Mouse (Mus musculus) liver, embryonic 16.5 days (tissue): ENCODE measurements around the gene Cd80. TPM values are rescaled to one million over a fixed set of nuclear protein-coding genes. Genes with fewer than 3 reads are reported as not detected.

ENCODE experiments used
- ATAC-seq: fragments of 200-750 bp; cut with Nextera tagmentation; 2 replicates; pipeline ENCODE4 v1.8.0; 2017; ENCODE audit warnings: low read depth, mild to moderate bottlenecking, moderate number of reproducible peaks, moderate library complexity
- H3K27ac ChIP-seq: fragments of 300-500 bp; sonication (generic); 2 replicates; pipeline ENCODE4 v1.5.1; 2014; ENCODE audit warnings: mild to moderate bottlenecking, low read length
- H3K27me3 ChIP-seq: fragments of 300-500 bp; sonication (generic); 2 replicates; pipeline ENCODE4 v1.6.1; 2014; ENCODE audit warnings: low read depth, low read length, mixed read lengths; ENCODE audit not compliant: control insufficient read depth, insufficient read depth
- H3K36me3 ChIP-seq: fragments of 300-500 bp; sonication (generic); 2 replicates; pipeline ENCODE4 v1.6.1; 2014; ENCODE audit warnings: mild to moderate bottlenecking; ENCODE audit not compliant: control insufficient read depth, insufficient read depth
- H3K4me1 ChIP-seq: fragments of 300-500 bp; sonication (generic); 2 replicates; pipeline ENCODE4 v1.6.1; 2014; ENCODE audit warnings: low read depth, low read length, mixed read lengths; ENCODE audit not compliant: control insufficient read depth
- H3K4me2 ChIP-seq: fragments of 300-500 bp; sonication (generic); 2 replicates; pipeline ENCODE4 v1.6.1; 2014; ENCODE audit warnings: low read depth, low read length, mixed read lengths
- H3K4me3 ChIP-seq: fragments of 300-500 bp; sonication (generic); 2 replicates; pipeline ENCODE4 v1.5.1; 2014; ENCODE audit warnings: low read depth, mild to moderate bottlenecking, low read length
- H3K9ac ChIP-seq: fragments of 300-500 bp; sonication (generic); 2 replicates; pipeline ENCODE4 v1.6.1; 2014; ENCODE audit warnings: low read depth, low read length
- H3K9me3 ChIP-seq: fragments of 300-500 bp; sonication (generic); replicated peaks from 2 replicates; pipeline ENCODE4 v1.6.1; 2016; ENCODE audit warnings: low read length; ENCODE audit not compliant: control insufficient read depth
- WGBS: fragments of 180-500 bp; shearing (Covaris S2); extraction: QIAGEN DNeasy Blood & Tissue Kit; methylation state at CpG from one replicate; pipeline ENCODE4 v1.1.7; 2014; ENCODE audit not compliant: insufficient replicate concordance; 5-methylcytosine and 5-hydroxymethylcytosine counted together
- polyA plus RNA-seq: library from polyadenylated mRNA; unstranded; fragments of >200 nt; fragmentation: Nextera tagmentation; extraction: Ambion mirVana; gene quantifications from 2 replicates; pipeline ENCODE4 v1.2.1, GENCODE M21; 2015

The Cd80 gene
- polyA plus RNA-seq = 0.21 and 0.27 TPM in 2 replicates

DNA sequence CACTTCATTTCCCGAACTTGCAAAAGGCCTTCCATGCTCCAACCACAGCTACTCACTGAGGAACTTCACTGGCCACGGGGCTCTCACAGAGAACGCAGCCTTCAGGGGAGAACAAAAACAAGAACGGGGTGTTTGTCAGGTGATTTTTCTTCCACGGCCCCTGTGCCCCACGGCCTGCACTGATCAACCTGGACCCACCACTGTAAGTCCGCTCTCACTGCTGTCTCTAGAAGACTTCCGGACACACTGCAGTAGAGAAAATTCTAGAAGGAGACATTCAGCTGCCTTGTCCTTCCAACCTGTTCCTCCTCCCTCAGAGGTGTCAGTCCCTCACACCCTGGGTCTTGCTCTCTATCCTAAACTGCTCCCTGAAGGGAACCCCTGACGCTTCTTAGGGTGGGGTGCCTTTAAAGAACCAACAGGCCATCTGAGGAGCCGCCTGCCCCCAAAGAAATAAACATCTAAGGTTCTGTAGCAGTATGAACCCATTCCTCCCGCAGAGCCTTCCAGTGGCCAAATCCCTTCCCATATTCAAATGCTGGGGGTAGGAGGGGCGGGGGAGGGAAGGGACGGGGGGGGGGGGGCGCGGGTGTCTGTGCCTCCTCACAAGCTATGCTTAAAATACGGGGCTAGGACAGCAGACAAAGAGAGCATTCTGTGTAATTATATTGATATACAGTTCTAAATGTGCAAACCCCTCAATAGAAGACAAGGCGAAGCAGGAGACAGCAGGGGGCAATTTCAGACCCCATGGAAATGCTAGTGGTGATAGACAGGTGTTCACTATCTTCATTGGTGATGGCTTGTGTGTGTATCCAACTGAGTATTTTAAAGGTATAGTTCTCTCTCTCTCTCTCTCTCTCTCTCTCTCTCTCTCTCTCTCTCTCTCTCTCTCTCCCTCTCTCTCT, at the start of gene Cd80:
Cd80 (plus strand) TSS at position 51 of the 908 bp plus-strand sequence.
- peaks cover 21% of the 10 kb centered on the region for H3K4me1 ChIP-seq
- no peaks in the 10 kb centered on the region for H3K36me3 ChIP-seq
- H3K9me3 ChIP-seq = no peaks in the 10 kb centered on the region
- H3K27ac ChIP-seq = 0 out of 2 replicates have a peak within 1 kb of the TSS, but pooled peaks have one; percentile 2
- H3K4me3 ChIP-seq = no peak within 1 kb of the TSS
- no peak within 1 kb of the TSS for H3K9ac ChIP-seq
- H3K4me2 ChIP-seq = no peak within 1 kb of the TSS
- no peaks in the 10 kb centered on the region for H3K27me3 ChIP-seq
- WGBS = 63% methylated on average over 15 of the region's 17 CpGs
- ATAC-seq = no peak

- 66% methylated on average over 5 of the region's 5 CpGs for WGBS
- Histone ChIP-seq H3K9ac (no peak overlapping the region), H3K4me3 (no peak overlapping the region), H3K27ac (no peak overlapping the region), H3K4me1 (peaks cover 5% of the 10 kb centered on the region), H3K9me3 (no peaks in the 10 kb centered on the region), H3K27me3 (no peaks in the 10 kb centered on the region), H3K4me2 (no peak overlapping the region), H3K36me3 (no peaks in the 10 kb centered on the region)
- ATAC-seq = no peak
Measured at GRCm38 (mm10) chr16:38406293-38406692, 49.1 kb upstream of the Cd80 start.

DNA sequence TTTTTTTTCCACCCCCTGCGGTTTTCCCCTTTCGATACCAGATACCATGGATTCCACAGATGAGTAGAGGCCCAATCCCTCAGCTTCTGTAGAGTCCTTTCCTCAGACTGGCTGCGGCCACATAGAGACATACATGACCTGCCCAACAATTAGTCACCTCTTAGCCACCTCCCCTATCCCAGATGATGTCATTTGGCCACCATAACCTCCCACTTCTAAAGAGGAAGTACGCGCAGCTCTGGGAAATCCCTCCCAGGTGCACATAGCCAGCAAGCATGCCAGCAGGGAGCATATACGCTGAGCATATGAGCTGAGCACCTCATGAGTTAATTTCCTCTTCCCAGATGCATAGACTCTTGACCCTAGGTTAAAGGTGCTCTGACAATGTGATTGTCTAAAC, 48.7 kb upstream of the Cd80 start:
- Histone ChIP-seq H3K9me3 (no peaks in the 10 kb centered on the region), H3K4me2 (no peak overlapping the region), H3K27me3 (no peaks in the 10 kb centered on the region), H3K27ac (no peak overlapping the region), H3K9ac (no peak overlapping the region), H3K4me1 (peaks cover 5% of the 10 kb centered on the region), H3K4me3 (no peak overlapping the region), H3K36me3 (no peaks in the 10 kb centered on the region)
- 74% methylated on average over 6 of the region's 6 CpGs for WGBS
- peak; percentile 45; the same call in 1 of the 2 replicates for ATAC-seq

DNA sequence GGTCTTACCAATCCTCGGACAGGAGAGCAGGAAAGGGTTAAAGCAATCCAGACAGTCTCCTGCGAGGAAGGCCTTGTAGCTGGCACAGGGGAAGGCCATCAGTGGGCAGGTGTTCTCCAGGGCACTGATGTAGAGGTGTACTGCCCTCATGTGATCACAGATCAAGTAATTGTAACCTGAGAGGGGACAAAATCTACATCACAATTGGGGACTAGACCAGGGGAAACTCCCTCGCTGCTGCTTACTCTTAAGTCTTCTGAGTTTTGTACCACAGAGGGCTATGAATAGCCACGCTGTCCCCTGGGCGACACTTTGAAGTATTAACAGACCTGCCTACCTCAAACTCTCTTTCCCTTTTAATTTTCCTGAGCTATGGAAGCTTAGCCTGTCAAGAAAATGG, 47.8 kb upstream of the Cd80 start:
- H3K9me3 ChIP-seq = no peaks in the 10 kb centered on the region
- no peak overlapping the region for H3K27ac ChIP-seq
- H3K4me1 ChIP-seq = peaks cover 5% of the 10 kb centered on the region
- no peak overlapping the region for H3K4me2 ChIP-seq
- H3K27me3 ChIP-seq = no peaks in the 10 kb centered on the region
- no peaks in the 10 kb centered on the region for H3K36me3 ChIP-seq
- ATAC-seq = no peak
- WGBS = 50% methylated on average over 5 of the region's 5 CpGs
- H3K9ac ChIP-seq = no peak overlapping the region
- H3K4me3 ChIP-seq = no peak overlapping the region

GRCm38 (mm10) chr16:38408416-38408815, 46.9 kb upstream of the Cd80 start:
- Histone ChIP-seq H3K36me3 (no peaks in the 10 kb centered on the region), H3K27me3 (no peaks in the 10 kb centered on the region), H3K4me1 (peaks cover 5% of the 10 kb centered on the region), H3K4me3 (no peak overlapping the region), H3K4me2 (no peak overlapping the region), H3K27ac (no peak overlapping the region), H3K9me3 (no peaks in the 10 kb centered on the region), H3K9ac (no peak overlapping the region)
- 93% methylated on average over 8 of the region's 8 CpGs for WGBS
- no peak for ATAC-seq

- H3K9ac ChIP-seq = no peak overlapping the region
- H3K27me3 ChIP-seq = no peaks in the 10 kb centered on the region
- no peak overlapping the region for H3K27ac ChIP-seq
- WGBS = 65% methylated on average over 7 of the region's 7 CpGs
- ATAC-seq = no peak
- H3K4me2 ChIP-seq = no peak overlapping the region
- H3K4me3 ChIP-seq = no peak overlapping the region
- H3K4me1 ChIP-seq = no peaks in the 10 kb centered on the region
- H3K36me3 ChIP-seq = no peaks in the 10 kb centered on the region
- H3K9me3 ChIP-seq = no peaks in the 10 kb centered on the region
Measured at GRCm38 (mm10) chr16:38414953-38415352, 40.4 kb upstream of the Cd80 start.

DNA sequence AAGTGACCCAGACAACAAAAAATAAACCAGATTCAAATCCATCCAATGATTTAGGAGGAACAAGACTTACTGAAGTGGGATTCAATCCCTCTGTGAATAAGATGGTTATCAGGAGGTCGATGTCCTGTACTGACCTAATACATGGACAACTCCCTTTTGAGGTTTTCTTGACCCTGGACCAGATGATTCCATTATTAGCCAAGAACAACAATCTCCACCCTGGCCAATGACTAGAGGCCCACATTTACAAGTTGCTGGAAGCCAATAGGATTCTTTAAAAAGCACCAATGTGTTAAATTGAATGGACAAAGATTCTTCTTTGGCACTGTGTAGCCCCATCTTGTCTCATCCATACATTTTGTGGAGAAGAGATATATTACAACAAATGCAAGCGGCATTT, 30.0 kb upstream of the Cd80 start:
- H3K27me3 ChIP-seq = no peaks in the 10 kb centered on the region
- H3K4me1 ChIP-seq = no peaks in the 10 kb centered on the region; the same call in 1 of the 2 replicates
- no peaks in the 10 kb centered on the region for H3K9me3 ChIP-seq
- ATAC-seq = no peak
- no peaks in the 10 kb centered on the region for H3K36me3 ChIP-seq
- no peak overlapping the region for H3K9ac ChIP-seq
- H3K4me3 ChIP-seq = no peak overlapping the region
- H3K4me2 ChIP-seq = no peak overlapping the region
- H3K27ac ChIP-seq = no peak overlapping the region
- WGBS = 59% methylated on average over 2 of the region's 2 CpGs

DNA sequence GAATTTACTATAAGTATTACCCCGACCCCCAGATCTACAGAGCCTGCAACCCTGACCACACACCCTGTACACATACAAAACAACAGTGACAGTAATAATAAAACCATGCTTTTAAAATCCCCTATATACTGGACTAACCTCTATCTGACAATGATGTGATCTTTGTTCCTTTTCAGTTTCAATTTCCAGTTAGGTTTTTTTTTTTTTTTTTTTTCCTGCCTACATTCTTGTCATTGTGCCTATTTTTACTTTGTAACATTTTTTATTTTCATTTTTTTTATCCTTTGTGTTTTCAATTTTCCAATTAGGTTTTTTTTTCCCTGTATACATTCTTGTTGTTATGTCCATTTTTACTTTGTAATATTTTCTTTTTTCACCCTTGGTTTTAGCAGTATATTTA, 29.6 kb upstream of the Cd80 start:
- no peaks in the 10 kb centered on the region for H3K36me3 ChIP-seq
- H3K9me3 ChIP-seq = no peaks in the 10 kb centered on the region
- H3K27me3 ChIP-seq = no peaks in the 10 kb centered on the region
- no peak overlapping the region for H3K27ac ChIP-seq
- H3K4me2 ChIP-seq = no peak overlapping the region
- no peak overlapping the region for H3K4me3 ChIP-seq
- H3K9ac ChIP-seq = no peak overlapping the region
- ATAC-seq = no peak
- WGBS = 76% methylated on average over 1 of the region's 1 CpGs
- no peaks in the 10 kb centered on the region; the same call in 1 of the 2 replicates for H3K4me1 ChIP-seq

DNA sequence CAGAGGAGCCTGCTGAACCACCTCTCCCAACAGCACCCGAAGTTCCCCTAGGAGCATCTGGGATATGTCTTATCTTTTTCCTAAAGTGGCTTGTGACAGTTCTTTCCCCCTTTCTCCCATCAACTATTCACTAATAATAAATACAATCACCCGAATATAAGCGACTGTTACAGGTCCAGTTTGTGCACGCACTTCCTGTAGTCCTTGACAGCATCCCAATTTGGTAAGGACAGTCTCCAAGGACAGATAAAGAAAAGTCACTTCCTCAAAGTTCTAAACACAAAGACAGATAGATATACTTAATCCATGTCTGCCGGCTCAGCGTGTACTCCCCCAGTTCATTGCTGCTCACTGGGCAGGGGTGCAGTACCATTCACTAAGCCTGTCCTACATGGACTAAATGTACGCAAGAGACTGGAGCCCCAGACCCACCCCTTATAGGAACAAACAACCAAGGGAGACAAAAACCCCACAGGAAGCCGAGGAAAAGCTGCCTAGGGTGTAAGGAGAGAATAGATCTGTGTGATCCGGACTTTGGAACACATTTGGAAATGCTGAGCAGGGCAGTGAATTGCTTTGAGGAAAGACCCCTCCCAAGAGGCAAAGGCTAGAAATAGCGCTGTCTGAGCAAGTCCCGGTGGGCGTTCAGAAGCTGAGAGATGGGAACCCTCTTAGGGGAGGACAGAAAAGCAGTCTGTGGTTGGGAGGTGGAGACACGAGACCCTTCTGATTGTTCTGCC, 23.7 kb upstream of the Cd80 start:
- no peak for ATAC-seq
- H3K4me3 ChIP-seq = peak overlapping the region; percentile 35
- 30% methylated on average over 13 of the region's 13 CpGs for WGBS

More for the DNA sequence above, 23.7 kb upstream of the Cd80 start:
- peak overlapping the region; percentile 10; the same call in 1 of the 2 replicates for H3K9ac ChIP-seq
- H3K4me2 ChIP-seq = peak overlapping the region; percentile 37
- H3K27ac ChIP-seq = no peak overlapping the region
- no peaks in the 10 kb centered on the region for H3K9me3 ChIP-seq
- peaks cover 3% of the 10 kb centered on the region for H3K4me1 ChIP-seq
- no peaks in the 10 kb centered on the region for H3K27me3 ChIP-seq
- H3K36me3 ChIP-seq = no peaks in the 10 kb centered on the region
